Mouse (Mus musculus) hindbrain, embryonic 15.5 days (tissue): ENCODE data around the gene Csmd2. TPM values are rescaled to one million over a fixed set of nuclear protein-coding genes. Genes with fewer than 3 reads are reported as not detected.

Experiments
- ATAC-seq: fragments of 200-750 bp; cut with Nextera tagmentation; 2 replicates; pipeline ENCODE4 v1.8.0; 2017; ENCODE audit warnings: low read depth, moderate number of reproducible peaks, moderate TSS enrichment; ENCODE audit not compliant: low FRiP score
- H3K27ac ChIP-seq: fragments of 300-500 bp; sonication (generic); replicated peaks from 2 replicates; pipeline ENCODE4 v1.5.1; 2015; ENCODE audit warnings: mild to moderate bottlenecking, inconsistent platforms
- H3K27me3 ChIP-seq: fragments of 300-500 bp; sonication (generic); 2 replicates; pipeline ENCODE4 v1.6.1; 2015; ENCODE audit warnings: control low read depth, inconsistent platforms
- H3K36me3 ChIP-seq: fragments of 300-500 bp; sonication (generic); 2 replicates; pipeline ENCODE4 v1.6.1; 2015; ENCODE audit warnings: control low read depth, inconsistent platforms
- H3K4me1 ChIP-seq: fragments of 300-500 bp; sonication (generic); replicated peaks from 2 replicates; pipeline ENCODE4 v1.6.1; 2015; ENCODE audit warnings: control low read depth, inconsistent platforms
- H3K4me2 ChIP-seq: fragments of 300-500 bp; sonication (generic); 2 replicates; pipeline ENCODE4 v1.6.1; 2015; ENCODE audit warnings: moderate library complexity, mild to moderate bottlenecking, inconsistent platforms
- H3K4me3 ChIP-seq: fragments of 300-500 bp; sonication (generic); 2 replicates; pipeline ENCODE4 v1.5.1; 2015; ENCODE audit warnings: mild to moderate bottlenecking, inconsistent platforms
- H3K9ac ChIP-seq: fragments of 300-500 bp; sonication (generic); 2 replicates; pipeline ENCODE4 v1.6.1; 2015; ENCODE audit warnings: inconsistent platforms
- H3K9me3 ChIP-seq: fragments of 300-500 bp; sonication (generic); 2 replicates; pipeline ENCODE4 v1.6.1; 2016; ENCODE audit warnings: control low read depth, inconsistent platforms
- WGBS: fragments of 180-500 bp; shearing (Covaris S2); methylation state at CpG from one replicate; pipeline ENCODE4 v1.1.7; 2015; 5-methylcytosine and 5-hydroxymethylcytosine counted together
- polyA plus RNA-seq: library from polyadenylated mRNA; unstranded; fragments of >200 nt; fragmentation: Nextera tagmentation; extraction: Ambion mirVana; gene quantifications from 2 replicates; pipeline ENCODE4 v1.2.1, GENCODE M21; 2015

The Csmd2 gene
- polyA plus RNA-seq, 1 experiment from 2014 or later: 13.0 TPM

DNA sequence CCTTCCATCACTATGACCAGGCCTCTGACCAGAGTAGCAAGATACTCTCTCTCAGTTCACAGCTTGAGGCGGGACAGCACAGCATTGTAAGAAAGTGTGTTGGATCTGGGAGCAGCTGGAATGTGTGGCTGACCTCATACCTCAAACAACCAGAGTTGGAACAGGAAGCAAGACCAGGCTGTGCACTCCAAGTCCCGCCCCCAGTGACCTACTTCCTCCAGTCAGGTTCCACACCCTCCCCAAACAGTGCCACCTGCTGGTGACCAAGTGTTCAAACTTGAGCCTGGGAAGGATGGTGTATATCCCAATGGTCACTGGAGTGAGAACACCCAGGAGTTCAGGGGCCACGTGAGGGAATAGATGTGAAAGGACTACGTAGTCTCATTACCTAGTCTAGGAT is 330.3 kb downstream of the Csmd2 start:
- Histone ChIP-seq H3K4me1 (0 out of 2 replicates have a peak, but pooled peaks cover 2% of the 10 kb centered on the region), H3K4me2 (no peak overlapping the region), H3K27me3 (no peaks in the 10 kb centered on the region), H3K4me3 (no peak overlapping the region), H3K27ac (no peak overlapping the region), H3K9ac (no peak overlapping the region), H3K36me3 (peaks cover 12% of the 10 kb centered on the region; the same call in 1 of the 2 replicates), H3K9me3 (no peaks in the 10 kb centered on the region)
- 94% methylated on average over 4 of the region's 4 CpGs for WGBS
- no peak for ATAC-seq

DNA sequence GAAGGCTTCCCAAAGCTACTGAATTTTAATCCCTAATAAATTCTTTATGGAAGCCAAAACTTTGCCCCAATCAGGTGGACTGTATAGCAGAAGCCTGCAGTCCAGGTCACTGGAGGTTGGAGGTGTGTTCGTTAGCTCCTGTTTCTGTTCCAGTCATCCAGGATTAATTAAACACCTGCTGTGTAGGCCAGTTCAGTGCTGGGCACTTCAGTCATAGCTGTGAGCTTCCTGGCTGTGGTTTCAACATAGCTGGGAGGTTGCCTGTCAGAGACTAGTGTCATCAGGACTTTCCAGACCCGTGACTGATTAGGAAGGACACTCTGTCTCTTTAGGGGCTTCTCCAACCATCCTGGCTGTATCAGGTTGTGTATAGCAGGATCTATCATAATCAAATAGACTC is 337.9 kb downstream of the Csmd2 start:
- 63% methylated on average over 2 of the region's 2 CpGs for WGBS
- ATAC-seq: no peak
- Histone ChIP-seq H3K9ac (no peak overlapping the region), H3K27me3 (no peaks in the 10 kb centered on the region), H3K4me2 (no peak overlapping the region), H3K4me1 (peaks cover 5% of the 10 kb centered on the region), H3K9me3 (no peaks in the 10 kb centered on the region), H3K36me3 (peaks cover 4% of the 10 kb centered on the region; the same call in 1 of the 2 replicates), H3K27ac (no peak overlapping the region), H3K4me3 (no peak overlapping the region)

DNA sequence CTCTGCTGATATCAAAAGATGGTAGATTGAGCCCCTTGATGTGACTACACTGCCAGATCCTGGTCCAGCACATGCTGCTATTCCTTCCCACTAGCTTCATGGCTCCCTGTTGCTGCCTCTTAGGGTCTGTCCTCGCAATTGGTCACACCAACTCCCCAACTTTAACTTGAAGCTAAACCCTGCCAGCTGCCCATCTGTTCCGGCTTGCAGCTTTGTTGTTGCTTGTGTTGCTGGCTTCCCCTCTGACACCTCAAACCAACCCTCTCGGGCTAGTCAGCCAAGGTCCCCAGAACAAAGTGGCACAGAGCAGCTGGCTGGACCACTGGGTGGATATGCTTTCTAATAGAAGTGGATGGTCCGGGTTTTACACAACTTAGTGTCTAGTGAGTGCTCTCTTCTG is 339.1 kb downstream of the Csmd2 start:
- H3K4me2 ChIP-seq: no peak overlapping the region
- H3K27ac ChIP-seq: no peak overlapping the region
- no peaks in the 10 kb centered on the region for H3K9me3 ChIP-seq
- H3K27me3 ChIP-seq: no peaks in the 10 kb centered on the region
- 76% methylated on average over 4 of the region's 4 CpGs for WGBS
- H3K4me1 ChIP-seq: peaks cover 6% of the 10 kb centered on the region
- peaks cover 4% of the 10 kb centered on the region; the same call in 1 of the 2 replicates for H3K36me3 ChIP-seq
- H3K9ac ChIP-seq: no peak overlapping the region
- no peak for ATAC-seq
- no peak overlapping the region for H3K4me3 ChIP-seq

DNA sequence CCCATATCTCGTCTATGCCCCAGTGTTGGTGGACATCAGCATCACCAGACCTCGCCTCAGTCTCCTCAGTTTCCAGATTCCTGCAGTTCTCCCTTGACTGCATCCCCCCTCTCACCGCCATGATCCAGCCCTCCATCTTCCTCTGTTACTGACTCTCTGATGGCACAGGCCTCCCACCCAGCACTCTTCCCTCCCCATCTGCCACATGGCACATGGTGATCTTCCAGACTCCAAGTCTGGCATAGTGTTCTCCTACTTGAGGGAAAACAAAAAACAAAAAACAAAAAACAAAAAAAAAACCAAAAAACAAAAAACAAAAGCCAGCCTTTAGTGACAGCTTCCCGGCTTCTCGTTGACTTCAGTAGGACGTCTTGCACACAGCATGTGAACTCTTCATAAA is 339.8 kb downstream of the Csmd2 start:
- Histone ChIP-seq H3K4me3 (no peak overlapping the region), H3K4me1 (peaks cover 6% of the 10 kb centered on the region), H3K36me3 (no peaks in the 10 kb centered on the region; the same call in 1 of the 2 replicates), H3K27me3 (no peaks in the 10 kb centered on the region), H3K9ac (no peak overlapping the region), H3K9me3 (no peaks in the 10 kb centered on the region), H3K27ac (no peak overlapping the region), H3K4me2 (no peak overlapping the region)
- ATAC-seq: no peak
- 91% methylated on average over 6 of the region's 6 CpGs for WGBS

DNA sequence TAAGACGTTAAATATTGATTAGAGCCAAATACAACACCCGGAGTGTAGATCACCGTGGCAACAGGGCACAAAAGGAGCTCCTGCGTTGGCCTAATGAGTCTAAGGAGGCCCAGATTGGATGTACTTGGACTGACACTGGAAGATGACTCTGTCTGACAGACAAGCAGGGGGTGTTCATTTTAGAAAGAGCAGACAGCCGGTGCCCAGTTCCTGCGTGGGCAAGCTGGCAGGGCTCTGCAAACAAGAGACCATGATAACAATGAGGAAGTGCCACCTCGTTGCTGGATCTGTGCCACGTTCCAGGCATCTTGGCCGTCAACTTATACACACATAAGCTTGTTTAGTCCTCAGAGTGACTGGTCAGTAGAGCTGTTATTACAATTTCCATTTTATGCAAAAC is 342.9 kb downstream of the Csmd2 start:
- H3K4me3 ChIP-seq: no peak overlapping the region
- no peak overlapping the region for H3K4me2 ChIP-seq
- 39% methylated on average over 9 of the region's 9 CpGs for WGBS
- H3K27ac ChIP-seq: no peak overlapping the region
- H3K4me1 ChIP-seq: peaks cover 6% of the 10 kb centered on the region
- no peaks in the 10 kb centered on the region for H3K9me3 ChIP-seq
- peak; percentile 53; the same call in 1 of the 2 replicates for ATAC-seq
- H3K36me3 ChIP-seq: no peaks in the 10 kb centered on the region
- no peak overlapping the region for H3K9ac ChIP-seq
- no peaks in the 10 kb centered on the region for H3K27me3 ChIP-seq

DNA sequence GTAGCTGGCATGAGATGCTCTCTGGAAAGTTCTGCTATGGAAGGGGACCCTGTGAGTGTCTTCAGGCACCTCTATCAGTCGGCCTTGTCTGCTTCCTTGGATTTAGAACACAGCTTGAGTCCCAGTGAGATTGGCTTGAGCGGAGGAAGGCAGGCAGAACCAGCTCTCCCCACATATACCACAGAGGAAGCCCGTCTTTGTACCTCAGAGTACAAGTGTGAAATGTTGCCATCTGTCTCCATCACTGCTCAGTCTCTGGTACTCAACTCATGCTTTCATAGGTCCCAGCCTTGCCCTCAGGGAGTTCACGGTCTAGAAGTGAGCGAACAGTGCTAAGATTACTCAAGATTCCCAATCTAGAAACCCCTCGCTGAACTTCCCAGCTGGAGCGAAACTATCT is 352.8 kb downstream of the Csmd2 start:
- Histone ChIP-seq H3K4me1 (no peaks in the 10 kb centered on the region), H3K27ac (no peak overlapping the region), H3K4me2 (no peak overlapping the region), H3K36me3 (peaks cover 11% of the 10 kb centered on the region), H3K27me3 (no peaks in the 10 kb centered on the region), H3K9me3 (no peaks in the 10 kb centered on the region), H3K9ac (no peak overlapping the region), H3K4me3 (no peak overlapping the region)
- no peak for ATAC-seq
- WGBS: 90% methylated on average over 7 of the region's 7 CpGs

DNA sequence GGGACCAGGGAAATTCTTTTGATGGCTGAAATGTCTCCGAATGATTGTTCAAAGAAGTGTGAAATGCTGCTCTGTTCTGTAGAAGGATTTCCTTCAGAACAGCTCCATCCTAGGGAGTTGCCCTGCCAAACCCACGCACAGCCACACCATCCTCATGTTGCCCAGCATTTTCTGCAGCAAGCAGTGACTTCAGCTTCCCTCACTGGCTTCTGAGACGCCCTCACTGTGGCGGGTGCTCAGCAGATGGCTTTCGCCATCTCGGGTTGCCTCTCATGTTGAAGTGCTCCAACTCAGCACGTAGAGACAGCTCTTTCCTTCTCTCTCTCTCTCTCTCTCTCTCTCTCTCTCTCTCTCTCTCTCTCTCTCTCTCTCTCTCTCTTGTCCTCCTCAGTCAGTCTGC is 353.7 kb downstream of the Csmd2 start:
- no peak overlapping the region for H3K4me2 ChIP-seq
- 82% methylated on average over 7 of the region's 7 CpGs for WGBS
- no peaks in the 10 kb centered on the region for H3K27me3 ChIP-seq
- peaks cover 11% of the 10 kb centered on the region for H3K36me3 ChIP-seq
- H3K4me1 ChIP-seq: no peaks in the 10 kb centered on the region
- H3K9me3 ChIP-seq: no peaks in the 10 kb centered on the region
- ATAC-seq: no peak
- no peak overlapping the region for H3K27ac ChIP-seq
- no peak overlapping the region for H3K4me3 ChIP-seq
- no peak overlapping the region for H3K9ac ChIP-seq

DNA sequence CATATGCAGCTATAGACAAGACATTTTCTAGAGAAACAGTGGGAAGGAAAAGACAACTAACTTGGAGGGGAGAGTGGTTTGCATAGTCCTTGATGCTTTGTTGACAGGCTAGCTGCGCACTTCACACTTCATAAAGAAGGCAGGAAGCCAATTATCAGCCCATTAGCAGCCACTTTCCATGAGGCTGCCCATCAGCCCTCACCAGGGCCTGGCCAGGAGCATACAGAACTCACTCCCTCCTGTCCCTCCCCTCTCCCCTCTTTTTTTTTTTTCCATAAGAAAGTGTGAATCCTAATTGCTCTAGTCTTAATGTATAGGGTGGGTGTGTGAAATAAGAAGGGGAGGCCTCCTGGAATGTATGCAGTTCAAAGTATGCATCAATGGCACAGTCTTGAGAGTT is 354.6 kb downstream of the Csmd2 start:
- H3K4me1 ChIP-seq: no peaks in the 10 kb centered on the region
- no peaks in the 10 kb centered on the region for H3K27me3 ChIP-seq
- no peak overlapping the region for H3K4me2 ChIP-seq
- H3K9ac ChIP-seq: no peak overlapping the region
- ATAC-seq: no peak
- 60% methylated on average over 1 of the region's 1 CpGs for WGBS
- no peaks in the 10 kb centered on the region for H3K9me3 ChIP-seq
- no peak overlapping the region for H3K4me3 ChIP-seq
- H3K27ac ChIP-seq: no peak overlapping the region
- H3K36me3 ChIP-seq: peaks cover 11% of the 10 kb centered on the region

DNA sequence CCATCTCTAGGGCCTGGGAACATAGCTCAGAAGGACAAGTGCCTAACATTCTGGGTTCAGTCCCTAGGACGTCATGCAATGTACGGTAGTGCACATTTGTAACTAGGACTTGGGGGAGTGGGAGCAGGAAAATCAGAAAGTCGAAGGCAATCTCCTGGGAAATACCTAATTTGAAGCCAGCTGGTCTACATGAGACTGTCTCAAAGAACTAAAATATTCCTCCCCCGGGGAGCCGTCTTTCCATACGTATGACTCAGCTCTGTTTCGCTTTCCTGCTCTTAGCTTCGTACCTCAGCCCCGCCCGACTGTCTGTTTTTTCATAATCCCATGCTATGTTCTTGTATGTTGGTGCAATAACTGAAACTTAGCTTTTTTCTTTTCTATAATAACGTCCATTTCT is 371.1 kb downstream of the Csmd2 start:
- Histone ChIP-seq H3K4me3 (no peak overlapping the region), H3K27ac (no peak overlapping the region), H3K4me2 (no peak overlapping the region), H3K9me3 (no peaks in the 10 kb centered on the region), H3K9ac (no peak overlapping the region), H3K27me3 (no peaks in the 10 kb centered on the region), H3K4me1 (no peaks in the 10 kb centered on the region), H3K36me3 (no peaks in the 10 kb centered on the region; the same call in 1 of the 2 replicates)
- WGBS: 79% methylated on average over 11 of the region's 11 CpGs
- no peak for ATAC-seq

DNA sequence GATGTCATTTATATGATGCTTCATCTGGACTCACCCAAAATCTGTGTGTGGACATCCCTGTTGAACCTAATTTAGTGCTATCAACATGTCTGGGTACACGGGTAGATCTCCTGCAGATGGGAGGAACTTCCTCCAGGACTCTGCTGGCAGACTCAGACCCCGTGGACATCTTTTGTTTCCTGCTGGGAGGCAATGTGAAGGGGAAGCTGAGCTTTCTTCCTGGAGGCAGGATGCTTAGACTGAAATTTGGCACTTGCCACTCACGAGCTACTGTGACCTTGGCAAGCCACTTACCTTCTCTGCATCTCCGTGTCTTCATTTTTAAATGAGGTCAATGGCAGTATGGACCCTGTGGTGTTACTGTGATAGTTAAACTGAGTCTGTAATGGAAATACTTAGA is 378.2 kb downstream of the Csmd2 start:
- H3K4me2 ChIP-seq: no peak overlapping the region
- no peaks in the 10 kb centered on the region for H3K4me1 ChIP-seq
- H3K9ac ChIP-seq: no peak overlapping the region
- peaks cover 20% of the 10 kb centered on the region for H3K36me3 ChIP-seq
- H3K4me3 ChIP-seq: no peak overlapping the region
- H3K27ac ChIP-seq: no peak overlapping the region
- no peaks in the 10 kb centered on the region for H3K9me3 ChIP-seq
- no peak for ATAC-seq
- H3K27me3 ChIP-seq: no peaks in the 10 kb centered on the region
- 70% methylated on average over 4 of the region's 4 CpGs for WGBS

DNA sequence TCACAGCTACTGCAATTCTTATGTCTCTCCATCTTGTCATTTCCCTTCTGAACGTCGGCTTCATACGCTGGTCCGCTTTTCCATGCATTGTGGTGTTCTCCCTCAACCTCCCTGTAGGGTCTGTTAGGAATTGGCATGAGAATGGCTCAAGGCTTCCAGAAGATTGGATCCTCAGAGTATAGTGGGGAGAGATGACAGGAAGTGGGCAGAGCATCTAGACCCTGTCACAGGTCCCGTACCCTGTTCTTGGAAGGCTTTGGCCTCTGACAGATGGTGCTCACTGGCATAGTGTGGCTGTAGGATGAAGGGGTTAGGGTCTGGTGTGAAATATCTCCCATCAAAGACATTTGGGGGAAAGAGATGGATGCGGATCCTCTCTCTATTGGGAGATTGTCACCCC is 380.4 kb downstream of the Csmd2 start:
- ATAC-seq: no peak
- no peak overlapping the region for H3K4me2 ChIP-seq
- H3K27me3 ChIP-seq: no peaks in the 10 kb centered on the region
- peaks cover 23% of the 10 kb centered on the region for H3K36me3 ChIP-seq
- H3K27ac ChIP-seq: no peak overlapping the region
- H3K4me1 ChIP-seq: no peaks in the 10 kb centered on the region
- H3K4me3 ChIP-seq: no peak overlapping the region
- no peaks in the 10 kb centered on the region for H3K9me3 ChIP-seq
- WGBS: 93% methylated on average over 6 of the region's 6 CpGs
- H3K9ac ChIP-seq: no peak overlapping the region

DNA sequence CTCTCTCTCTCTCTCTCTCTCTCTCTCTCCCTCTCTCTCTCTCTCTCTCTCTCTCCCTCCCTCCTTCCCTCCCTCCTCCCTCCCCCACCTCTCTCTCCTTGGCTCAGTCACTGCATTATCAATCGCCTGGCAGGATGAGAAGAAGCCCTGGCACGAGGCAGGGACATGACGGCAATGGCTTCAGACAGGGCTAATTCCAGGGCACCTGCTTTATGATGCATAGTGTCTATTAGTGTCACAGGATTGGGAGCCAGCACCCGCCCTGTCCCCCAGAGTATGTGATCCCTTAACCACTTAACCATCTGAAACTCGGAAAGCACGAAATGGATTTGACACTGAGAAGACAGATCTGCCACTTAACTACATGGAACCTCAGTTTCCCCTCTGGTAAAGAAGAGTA is 384.1 kb downstream of the Csmd2 start:
- no peak for ATAC-seq
- no peaks in the 10 kb centered on the region for H3K27me3 ChIP-seq
- H3K9ac ChIP-seq: no peak overlapping the region
- WGBS: 63% methylated on average over 6 of the region's 6 CpGs
- H3K4me3 ChIP-seq: no peak overlapping the region
- H3K27ac ChIP-seq: no peak overlapping the region
- peaks cover 23% of the 10 kb centered on the region for H3K36me3 ChIP-seq
- no peak overlapping the region for H3K4me2 ChIP-seq
- H3K9me3 ChIP-seq: no peaks in the 10 kb centered on the region
- no peaks in the 10 kb centered on the region for H3K4me1 ChIP-seq

DNA sequence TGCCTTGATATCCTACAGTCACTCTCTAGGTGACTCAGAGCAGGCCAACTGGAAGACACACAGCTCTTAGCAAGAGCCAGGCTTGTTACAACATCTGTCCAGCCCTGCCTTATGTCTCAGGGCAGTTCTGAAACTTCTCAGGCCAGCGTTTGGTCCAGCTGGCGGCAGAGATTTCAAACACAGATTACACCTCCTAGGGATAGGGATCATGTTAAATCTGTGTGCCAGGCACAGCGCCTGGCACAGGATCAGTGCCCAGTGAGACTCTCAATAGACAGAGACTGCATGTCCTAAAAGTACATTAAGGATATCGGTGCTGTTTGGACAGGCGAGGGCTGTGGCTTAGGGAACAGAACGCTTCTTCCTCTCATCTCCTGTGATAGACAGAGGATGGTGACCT is 385.5 kb downstream of the Csmd2 start:
- H3K27ac ChIP-seq: no peak overlapping the region
- 81% methylated on average over 6 of the region's 6 CpGs for WGBS
- no peaks in the 10 kb centered on the region for H3K9me3 ChIP-seq
- no peak overlapping the region for H3K4me2 ChIP-seq
- H3K4me3 ChIP-seq: no peak overlapping the region
- no peak overlapping the region for H3K9ac ChIP-seq
- no peaks in the 10 kb centered on the region for H3K4me1 ChIP-seq
- ATAC-seq: no peak
- H3K27me3 ChIP-seq: no peaks in the 10 kb centered on the region
- peaks cover 23% of the 10 kb centered on the region for H3K36me3 ChIP-seq
